Mouse (Mus musculus) cerebellum, adult 2 months (tissue): ENCODE measurements around the gene Gpr6.

Experiments used
- CTCF ChIP-seq: fragments of 200-500 bp; IDR thresholded peaks from 2 replicates; pipeline ENCODE4 v1.5.1; 2011; ENCODE audit warnings: low read depth, mild to moderate bottlenecking, control low read depth, low read length, moderate library complexity, borderline replicate concordance; ENCODE audit not compliant: insufficient read depth
- POLR2A ChIP-seq: fragments of 200-500 bp; IDR thresholded peaks from 2 replicates; pipeline ENCODE4 v1.6.1; 2011; ENCODE audit warnings: low read length, control low read depth, borderline replicate concordance; ENCODE audit not compliant: insufficient read depth

GRCm38 (mm10) chr10:41071696-41072095 lies 389 bp downstream of the Gpr6 start:
- no peak for TF ChIP-seq CTCF
- no peak for TF ChIP-seq POLR2A
